Mouse (Mus musculus) lung, postnatal 0 days (tissue): ENCODE measurements at regions not wholly inside any gene's neighbourhood (a gene's known extent, or its start where the extent isn't known, plus 50 kb on each side); places are given as distances from the start of the nearest gene placed in this dataset.

ENCODE experiments used
- CTCF ChIP-seq: IDR thresholded peaks from 2 replicates; pipeline ENCODE4 v1.5.1; 2016; ENCODE audit warnings: antibody characterized with exemption, mild to moderate bottlenecking
- EP300 ChIP-seq: IDR thresholded peaks from 2 replicates; pipeline ENCODE4 v1.6.1; 2016; ENCODE audit warnings: antibody characterized with exemption, mild to moderate bottlenecking, control low read depth

GRCm38 (mm10) chr12:115034438-115035129, 1012.9 kb upstream of the Zfp386 start:
- no peak for TF ChIP-seq CTCF
- no peak for TF ChIP-seq EP300
